Mouse (Mus musculus) lung, postnatal 0 days (tissue): ENCODE measurements at regions not wholly inside any gene's neighbourhood (a gene's known extent, or its start where the extent isn't known, plus 50 kb on each side); places are given as distances from the start of the nearest gene placed in this dataset.

ENCODE experiments used
- CTCF ChIP-seq: IDR thresholded peaks from 2 replicates; pipeline ENCODE4 v1.5.1; 2016; ENCODE audit warnings: antibody characterized with exemption, mild to moderate bottlenecking
- EP300 ChIP-seq: IDR thresholded peaks from 2 replicates; pipeline ENCODE4 v1.6.1; 2016; ENCODE audit warnings: antibody characterized with exemption, mild to moderate bottlenecking, control low read depth

- no peak for TF ChIP-seq CTCF
- no peak for TF ChIP-seq EP300
Observed at GRCm38 (mm10) chr15:62871082-62871766, 973.8 kb downstream of the Gsdmc2 start.
